Mouse (Mus musculus): ENCODE measurements around the gene H2-M5. TPM values are rescaled to one million over a fixed set of nuclear protein-coding genes. Genes with fewer than 3 reads are reported as not detected.

Gene H2-M5
- polyA plus RNA-seq, 1 experiment from 2014 or later: 0.43 TPM

GRCm38 (mm10) chr17:36981845-36982244 lies 7.5 kb downstream of the H2-M5 start:
- no peaks in the 10 kb centered on the region for H3K9me3 ChIP-seq (replicated peaks; ENCODE audit: control insufficient read depth, low read length)

GRCm38 (mm10) chr17:36981221-36981813 lies 8.0 kb downstream of the H2-M5 start, which contains the start of gene 2410137M14Rik:
TSS of gene 2410137M14Rik (minus strand) at chr17:36981237.
- H3K27ac ChIP-seq (ENCODE audit: low read length): no peak within 1 kb of the TSS
- H3K9ac ChIP-seq (ENCODE audit: low read length): no peak within 1 kb of the TSS
- peak within 1 kb of the TSS; percentile 42 for H3K4me2 ChIP-seq (ENCODE audit: low read depth, low read length)
- H3K4me3 ChIP-seq (replicated peaks; ENCODE audit: low read length): 0 out of 2 replicates have a peak within 1 kb of the TSS, but pooled peaks have one; percentile 10
- H3K9me3 ChIP-seq (replicated peaks; ENCODE audit: control insufficient read depth, low read length): no peaks in the 10 kb centered on the region
- no peaks in the 10 kb centered on the region for H3K36me3 ChIP-seq (ENCODE audit: control insufficient read depth, insufficient read depth, low read length)
- no peak for ATAC-seq (ENCODE audit: insufficient read depth, low FRiP score)
- H3K4me1 ChIP-seq (ENCODE audit: control insufficient read depth, insufficient read depth, low read length): peaks cover 13% of the 10 kb centered on the region
- no peaks in the 10 kb centered on the region for H3K27me3 ChIP-seq (ENCODE audit: control insufficient read depth, insufficient read depth, low read length)
- 10% methylated on average over 18 of the region's 18 CpGs for WGBS

More at GRCm38 (mm10) chr17:36981845-36982244, 7.5 kb downstream of the H2-M5 start:
- H3K4me2 ChIP-seq (ENCODE audit: low read depth, low read length): peak overlapping the region; percentile 42
- no peaks in the 10 kb centered on the region for H3K27me3 ChIP-seq (ENCODE audit: control insufficient read depth, insufficient read depth, low read length)
- WGBS: 3% methylated on average over 4 of the region's 4 CpGs
- H3K27ac ChIP-seq (ENCODE audit: low read length): no peak overlapping the region
- H3K4me3 ChIP-seq (replicated peaks; ENCODE audit: low read length): 0 out of 2 replicates have a peak overlapping the region, but pooled peaks have one; percentile 10
- peaks cover 13% of the 10 kb centered on the region for H3K4me1 ChIP-seq (ENCODE audit: control insufficient read depth, insufficient read depth, low read length)
- no peak for ATAC-seq (ENCODE audit: insufficient read depth, low FRiP score)
- H3K9ac ChIP-seq (ENCODE audit: low read length): no peak overlapping the region
- H3K36me3 ChIP-seq (ENCODE audit: control insufficient read depth, insufficient read depth, low read length): no peaks in the 10 kb centered on the region

- WGBS: 72% methylated on average over 8 of the region's 8 CpGs
- no peak overlapping the region for H3K4me2 ChIP-seq (ENCODE audit: low read depth, low read length)
- ATAC-seq (ENCODE audit: insufficient read depth, low FRiP score): no peak
Measured at GRCm38 (mm10) chr17:36973271-36973787, 16.0 kb downstream of the H2-M5 start.

GRCm38 (mm10) chr17:36972791-36973190 lies 16.5 kb downstream of the H2-M5 start:
- Histone ChIP-seq H3K4me2 (ENCODE audit: low read depth, low read length) (no peak overlapping the region), H3K9me3 (replicated peaks; ENCODE audit: control insufficient read depth, low read length) (no peaks in the 10 kb centered on the region), H3K9ac (ENCODE audit: low read length) (no peak overlapping the region), H3K4me1 (ENCODE audit: control insufficient read depth, insufficient read depth, low read length) (no peaks in the 10 kb centered on the region), H3K36me3 (ENCODE audit: control insufficient read depth, insufficient read depth, low read length) (no peaks in the 10 kb centered on the region), H3K27me3 (ENCODE audit: control insufficient read depth, insufficient read depth, low read length) (no peaks in the 10 kb centered on the region), H3K27ac (ENCODE audit: low read length) (no peak overlapping the region), H3K4me3 (replicated peaks; ENCODE audit: low read length) (no peak overlapping the region)
- no peak for ATAC-seq (ENCODE audit: insufficient read depth, low FRiP score)
- WGBS: 74% methylated on average over 3 of the region's 3 CpGs

More at GRCm38 (mm10) chr17:36973271-36973787, 16.0 kb downstream of the H2-M5 start:
- no peaks in the 10 kb centered on the region for H3K27me3 ChIP-seq (ENCODE audit: control insufficient read depth, insufficient read depth, low read length)
- no peaks in the 10 kb centered on the region for H3K4me1 ChIP-seq (ENCODE audit: control insufficient read depth, insufficient read depth, low read length)
- no peak overlapping the region for H3K4me3 ChIP-seq (replicated peaks; ENCODE audit: low read length)
- H3K9ac ChIP-seq (ENCODE audit: low read length): no peak overlapping the region
- no peak overlapping the region for H3K27ac ChIP-seq (ENCODE audit: low read length)
- H3K9me3 ChIP-seq (replicated peaks; ENCODE audit: control insufficient read depth, low read length): no peaks in the 10 kb centered on the region
- no peaks in the 10 kb centered on the region for H3K36me3 ChIP-seq (ENCODE audit: control insufficient read depth, insufficient read depth, low read length)

- no peak overlapping the region for H3K4me3 ChIP-seq (replicated peaks; ENCODE audit: low read length)
- H3K36me3 ChIP-seq (ENCODE audit: control insufficient read depth, insufficient read depth, low read length): no peaks in the 10 kb centered on the region
- 85% methylated on average over 6 of the region's 6 CpGs for WGBS
- H3K27ac ChIP-seq (ENCODE audit: low read length): no peak overlapping the region
- no peak overlapping the region for H3K4me2 ChIP-seq (ENCODE audit: low read depth, low read length)
- no peak for ATAC-seq (ENCODE audit: insufficient read depth, low FRiP score)
- H3K4me1 ChIP-seq (ENCODE audit: control insufficient read depth, insufficient read depth, low read length): no peaks in the 10 kb centered on the region
- no peak overlapping the region for H3K9ac ChIP-seq (ENCODE audit: low read length)
- H3K27me3 ChIP-seq (ENCODE audit: control insufficient read depth, insufficient read depth, low read length): no peaks in the 10 kb centered on the region
- no peaks in the 10 kb centered on the region for H3K9me3 ChIP-seq (replicated peaks; ENCODE audit: control insufficient read depth, low read length)
Measured at GRCm38 (mm10) chr17:36971172-36971850, 18.0 kb downstream of the H2-M5 start.

GRCm38 (mm10) chr17:36970316-36970890 lies 18.9 kb downstream of the H2-M5 start:
- WGBS: 70% methylated on average over 14 of the region's 14 CpGs
- Histone ChIP-seq H3K9me3 (replicated peaks; ENCODE audit: control insufficient read depth, low read length) (no peaks in the 10 kb centered on the region), H3K9ac (ENCODE audit: low read length) (no peak overlapping the region), H3K27me3 (ENCODE audit: control insufficient read depth, insufficient read depth, low read length) (no peaks in the 10 kb centered on the region), H3K27ac (ENCODE audit: low read length) (no peak overlapping the region), H3K36me3 (ENCODE audit: control insufficient read depth, insufficient read depth, low read length) (no peaks in the 10 kb centered on the region), H3K4me2 (ENCODE audit: low read depth, low read length) (no peak overlapping the region), H3K4me3 (replicated peaks; ENCODE audit: low read length) (no peak overlapping the region), H3K4me1 (ENCODE audit: control insufficient read depth, insufficient read depth, low read length) (no peaks in the 10 kb centered on the region)
- no peak for ATAC-seq (ENCODE audit: insufficient read depth, low FRiP score)

DNA sequence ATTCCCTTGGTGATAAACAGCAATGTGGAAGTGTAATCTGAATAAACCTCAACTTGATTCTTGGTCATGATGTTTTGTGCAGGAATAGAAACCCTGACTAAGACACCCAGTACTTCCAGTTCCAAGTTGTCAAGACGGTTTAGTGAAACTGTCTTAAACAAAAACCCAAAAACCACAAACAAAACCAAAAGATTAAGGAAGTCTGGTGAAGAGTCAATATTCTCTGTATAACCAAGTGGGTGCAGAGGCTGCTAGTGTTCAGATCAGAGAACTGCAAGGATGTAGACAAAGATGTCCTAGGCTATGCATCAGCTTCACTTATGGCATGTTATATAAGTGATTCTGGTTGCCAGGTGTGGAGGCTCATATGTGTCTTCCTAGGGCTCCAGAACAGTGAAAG lies 22.5 kb downstream of the H2-M5 start:
- WGBS: 75% methylated on average over 1 of the region's 1 CpGs
- H3K4me1 ChIP-seq (ENCODE audit: control insufficient read depth, insufficient read depth, low read length): no peaks in the 10 kb centered on the region

GRCm38 (mm10) chr17:36961125-36961524 lies 28.2 kb downstream of the H2-M5 start:
- no peaks in the 10 kb centered on the region for H3K9me3 ChIP-seq (replicated peaks; ENCODE audit: control insufficient read depth, low read length)
- no peaks in the 10 kb centered on the region for H3K27me3 ChIP-seq (ENCODE audit: control insufficient read depth, insufficient read depth, low read length)
- no peak overlapping the region for H3K4me3 ChIP-seq (replicated peaks; ENCODE audit: low read length)
- H3K4me2 ChIP-seq (ENCODE audit: low read depth, low read length): no peak overlapping the region
- ATAC-seq (ENCODE audit: insufficient read depth, low FRiP score): no peak
- no peak overlapping the region for H3K9ac ChIP-seq (ENCODE audit: low read length)
- peaks cover 11% of the 10 kb centered on the region for H3K4me1 ChIP-seq (ENCODE audit: control insufficient read depth, insufficient read depth, low read length)
- no peaks in the 10 kb centered on the region for H3K36me3 ChIP-seq (ENCODE audit: control insufficient read depth, insufficient read depth, low read length)
- WGBS: 59% methylated on average over 1 of the region's 1 CpGs
- no peak overlapping the region for H3K27ac ChIP-seq (ENCODE audit: low read length)

More for the DNA sequence above, 22.5 kb downstream of the H2-M5 start:
- H3K9me3 ChIP-seq (replicated peaks; ENCODE audit: control insufficient read depth, low read length): no peaks in the 10 kb centered on the region
- H3K9ac ChIP-seq (ENCODE audit: low read length): no peak overlapping the region
- no peak overlapping the region for H3K4me3 ChIP-seq (replicated peaks; ENCODE audit: low read length)
- no peak overlapping the region for H3K27ac ChIP-seq (ENCODE audit: low read length)
- no peak overlapping the region for H3K4me2 ChIP-seq (ENCODE audit: low read depth, low read length)
- no peaks in the 10 kb centered on the region for H3K27me3 ChIP-seq (ENCODE audit: control insufficient read depth, insufficient read depth, low read length)
- H3K36me3 ChIP-seq (ENCODE audit: control insufficient read depth, insufficient read depth, low read length): no peaks in the 10 kb centered on the region
- ATAC-seq (ENCODE audit: insufficient read depth, low FRiP score): no peak

GRCm38 (mm10) chr17:36958884-36959283 lies 30.5 kb downstream of the H2-M5 start:
- Histone ChIP-seq H3K4me2 (ENCODE audit: low read depth, low read length) (peak overlapping the region; percentile 90), H3K9me3 (replicated peaks; ENCODE audit: control insufficient read depth, low read length) (no peaks in the 10 kb centered on the region), H3K27ac (ENCODE audit: low read length) (peak overlapping the region; percentile 87), H3K4me1 (ENCODE audit: control insufficient read depth, insufficient read depth, low read length) (peaks cover 11% of the 10 kb centered on the region), H3K9ac (ENCODE audit: low read length) (peak overlapping the region; percentile 88), H3K27me3 (ENCODE audit: control insufficient read depth, insufficient read depth, low read length) (no peaks in the 10 kb centered on the region), H3K36me3 (ENCODE audit: control insufficient read depth, insufficient read depth, low read length) (no peaks in the 10 kb centered on the region), H3K4me3 (replicated peaks; ENCODE audit: low read length) (peak overlapping the region; percentile 73)
- ATAC-seq (ENCODE audit: insufficient read depth, low FRiP score): no peak
- 9% methylated on average over 12 of the region's 12 CpGs for WGBS

All from stomach, embryonic 16.5 days (tissue).